In genomic region chr6:41761702-41762369, GRCm38 (mm10) we compare ENCODE assay signal across 9 mouse cellular contexts. TPM values are rescaled to one million over a fixed set of nuclear protein-coding genes. Genes with fewer than 3 reads are reported as not detected.
DNase-seq lines count a peak whose midpoint lies in the region; ATAC-seq and TF ChIP-seq lines count a peak whose summit lies in the region.
"Had no signal": no experiment of that assay in that cellular context is flagged by ENCODE, and none has a peak within 500 bp of the region (broad histone marks: within the 10 kb centered on the region; RNA-seq: fewer than 3 reads in every experiment).

No protein-coding gene starts in this region.

- H3K79me2 ChIP-seq in CH12.LX (replicated peaks; ENCODE audit: control insufficient read depth, extremely low read depth, insufficient read depth, poor library complexity, severe bottlenecking): no peaks in the 10 kb centered on the region
- no peaks in the 10 kb centered on the region for H3K79me2 ChIP-seq in liver, adult 2 months (ENCODE audit: control insufficient read depth, insufficient read depth, low read length)

- no peak overlapping the region for H3K4me3 ChIP-seq in CH12.LX (replicated peaks in 1 of 3; ENCODE audit: low read depth in 2 of 3, low read length in 2 of 3, poor library complexity in 1 of 3)
- no peak overlapping the region for H3K4me3 ChIP-seq in kidney, embryonic 15.5 days (replicated peaks)
- no peak overlapping the region for H3K4me3 ChIP-seq in liver, adult 2 months (ENCODE audit: insufficient read depth, low read depth, low read length)

- H3K36me3 ChIP-seq in CH12.LX (replicated peaks in 1 of 2; ENCODE audit: control insufficient read depth in 1 of 2, insufficient read depth in 1 of 2, low read length in 1 of 2): no peaks in the 10 kb centered on the region
- H3K36me3 ChIP-seq in kidney, embryonic 15.5 days: no peaks in the 10 kb centered on the region
- no peaks in the 10 kb centered on the region for H3K36me3 ChIP-seq in liver, adult 2 months (ENCODE audit: control insufficient read depth, insufficient read depth, low read length)

- no peak overlapping the region for H3K27ac ChIP-seq in CH12.LX (ENCODE audit: insufficient read depth, low read depth)
- no peak overlapping the region for H3K27ac ChIP-seq in kidney, embryonic 15.5 days
- no peak overlapping the region for H3K27ac ChIP-seq in liver, adult 2 months (replicated peaks; ENCODE audit: insufficient read depth, low read depth, low read length)

- peak; percentile 57 for ATAC-seq in activated CD4-positive, CD25-positive, alpha-beta regulatory T cell, adult 4 months
- ATAC-seq in common myeloid progenitor, adult 5-6 weeks (replicated peaks; ENCODE audit: low read depth, poor library complexity, severe bottlenecking): peak; percentile 93
- ATAC-seq in granulocyte monocyte progenitor cell, adult 5-6 weeks (replicated peaks; ENCODE audit: poor library complexity, severe bottlenecking): peak; percentile 82
- peak; percentile 81 for ATAC-seq in kidney, embryonic 15.5 days (replicated peaks; ENCODE audit: low FRiP score)
- no peak for ATAC-seq in monocyte, adult 5-6 weeks (replicated peaks; ENCODE audit: insufficient number of reproducible peaks, low FRiP score, low TSS enrichment, poor library complexity, severe bottlenecking)

- DNase-seq in CH12.LX (ENCODE audit: extremely low read depth): peak; percentile 64
- peak; percentile 60 for DNase-seq in liver, adult 2 months (ENCODE audit: extremely low read depth, low read depth, low spot score)
- peak; percentile 3 to 5 for DNase-seq in natural killer cell, adult 2 months (ENCODE audit: low spot score in 2 of 2)

- TF ChIP-seq CTCF in CH12.LX (conservative IDR thresholded peaks at IDR 0.05 in 1 of 2, IDR thresholded peaks at IDR 0.05 in 1 of 2; ENCODE audit: low read depth in 2 of 2, low read length in 2 of 2): peak; percentile 73 to 78
- TF ChIP-seq CTCF in liver, adult 2 months (IDR thresholded peaks at IDR 0.05; ENCODE audit: low read depth, low read length): peak; percentile 60

- no peaks in the 10 kb centered on the region for H3K9me3 ChIP-seq in CH12.LX (replicated peaks; ENCODE audit: low read length)
- no peaks in the 10 kb centered on the region for H3K9me3 ChIP-seq in kidney, embryonic 15.5 days (replicated peaks)

- no peaks in the 10 kb centered on the region for H3K27me3 ChIP-seq in CH12.LX (replicated peaks)
- no peaks in the 10 kb centered on the region for H3K27me3 ChIP-seq in kidney, embryonic 15.5 days
- no peaks in the 10 kb centered on the region for H3K27me3 ChIP-seq in liver, adult 2 months (ENCODE audit: control insufficient read depth, insufficient read depth, low read length)

- no peak for TF ChIP-seq EP300 in CH12.LX (IDR thresholded peaks at IDR 0.05; ENCODE audit: low read length)

- no peak overlapping the region for H3K9ac ChIP-seq in CH12.LX (ENCODE audit: insufficient read depth, low read depth)
- H3K9ac ChIP-seq in kidney, embryonic 15.5 days: no peak overlapping the region
- no peak overlapping the region for H3K9ac ChIP-seq in liver, adult 2 months (ENCODE audit: low read depth, low read length)

- no peak for TF ChIP-seq POLR2A in CH12.LX (IDR thresholded peaks at IDR 0.05; ENCODE audit: low read depth, low read length)
- TF ChIP-seq POLR2A in liver, adult 2 months (IDR thresholded peaks at IDR 0.05; ENCODE audit: extremely low read depth, insufficient read depth, low read length): no peak

- TF ChIP-seq RAD21 in CH12.LX (IDR thresholded peaks at IDR 0.05; ENCODE audit: low read depth, low read length): peak; percentile 78

- H3K4me2 ChIP-seq in CH12.LX (ENCODE audit: insufficient read depth, low read depth, poor library complexity, severe bottlenecking): no peak overlapping the region
- no peak overlapping the region for H3K4me2 ChIP-seq in kidney, embryonic 15.5 days

- dilution Hi-C loops in CH12.LX (cut with MboI; ENCODE audit: extremely low pct_ligation_motif_present, extremely low pct_unique_long_range_greater_than_20kb, low sequenced_read_pairs): no loop called here

- WGBS in kidney, embryonic 15.5 days: 5% methylated on average over 1 of the region's 1 CpGs
- 3% methylated on average over 1 of the region's 1 CpGs for WGBS in liver, adult 2 months

- in situ Hi-C loops in CH12.LX (cut with MboI; ENCODE audit: low pct_ligation_motif_present, low pct_unique_long_range_greater_than_20kb, low sequenced_read_pairs): loop anchor here (25.0 kb wide), 1 partner anchor 425 kb away; no protein-coding TSS in a partner anchor

- peaks cover 0 to 7% of the 10 kb centered on the region in 2 experiments; a peak in 1 of 4 replicates for H3K4me1 ChIP-seq in CH12.LX (ENCODE audit: control insufficient read depth in 1 of 2, insufficient read depth in 2 of 2)
- H3K4me1 ChIP-seq in kidney, embryonic 15.5 days: no peaks in the 10 kb centered on the region
- no peaks in the 10 kb centered on the region for H3K4me1 ChIP-seq in liver, adult 2 months (ENCODE audit: control insufficient read depth, insufficient read depth, low read length)

TF ChIP-seq in CH12.LX, 34 proteins besides CTCF, POLR2A, EP300 and RAD21:
- TF ChIP-seq SMC3 (IDR thresholded peaks at IDR 0.05; ENCODE audit: low read depth, low read length): peak; percentile 57
- no peak for TF ChIP-seq MAFK (IDR thresholded peaks at IDR 0.05; ENCODE audit: insufficient replicate concordance, low read length)

RNA-seq across cellular contexts. Expression of gene Olfr459, which starts 13.1 kb away (rescaled TPM):
- total RNA-seq in CH12.LX (2012; rRNA removed) (not detected in 2 replicates), CH12.LX (2014; rRNA removed) (not detected in 2 replicates)
- polyA plus RNA-seq in CH12.LX (2012; ENCODE audit: insufficient read length, low read depth): not detected in 2 replicates
- polyA plus RNA-seq in activated CD4-positive, CD25-positive, alpha-beta regulatory T cell, adult 4 months (2017; shearing (Covaris generic)): under 1 TPM in 1 of 2 experiments, not detected in 1; 0.12 TPM
- not detected in 2 replicates for total RNA-seq in common myeloid progenitor, adult 5-6 weeks (2017)
- not detected in 2 replicates for total RNA-seq in granulocyte monocyte progenitor cell, adult 5-6 weeks (2014; fragmentation: Nextera tagmentation)
- not detected in 2 replicates for total RNA-seq in granulocyte monocyte progenitor cell, adult 5-6 weeks (2017)
- not detected in 2 replicates for polyA plus RNA-seq in kidney, embryonic 15.5 days (2015; fragmentation: Nextera tagmentation; extraction: Ambion mirVana)
- not detected in 2 replicates for total RNA-seq in liver, adult 2 months (2014; rRNA removed)
- polyA plus RNA-seq in liver, adult 2 months (2012; rRNA removed): not detected in 2 replicates
- not detected in 3 replicates for total RNA-seq in monocyte, adult 5-6 weeks (2017)
- polyA plus RNA-seq: heart, embryonic 14.5 days had no signal

RNA-seq across cellular contexts. Expression of gene Kel, which starts 57.7 kb away (rescaled TPM):
- not detected in 2 replicates for total RNA-seq in CH12.LX (2012; rRNA removed)
- total RNA-seq in CH12.LX (2014; rRNA removed): not detected in 2 replicates
- polyA plus RNA-seq in CH12.LX (2012; ENCODE audit: insufficient read length, low read depth): not detected in 2 replicates
- polyA plus RNA-seq in activated CD4-positive, CD25-positive, alpha-beta regulatory T cell, adult 4 months (2017; shearing (Covaris generic)): under 1 TPM in 1 of 2 experiments, not detected in 1; 0.57 TPM
- 21.9 and 39.3 TPM in 2 replicates for total RNA-seq in common myeloid progenitor, adult 5-6 weeks (2017)
- total RNA-seq in granulocyte monocyte progenitor cell, adult 5-6 weeks (2014; fragmentation: Nextera tagmentation): 0.98 and 13.5 TPM in 2 replicates
- 0.13 and 1.7 TPM in 2 replicates for total RNA-seq in granulocyte monocyte progenitor cell, adult 5-6 weeks (2017)
- polyA plus RNA-seq in kidney, embryonic 15.5 days (2015; fragmentation: Nextera tagmentation; extraction: Ambion mirVana): 3.7 and 5.8 TPM in 2 replicates
- not detected in 2 replicates for total RNA-seq in liver, adult 2 months (2014; rRNA removed)
- not detected in 2 replicates for polyA plus RNA-seq in liver, adult 2 months (2012; rRNA removed)
- total RNA-seq in monocyte, adult 5-6 weeks (2017): 0.39 TPM in 1 of 3 replicates, not detected in the others

Comparison
In these comparisons a context has a peak if more than half of its experiments do, and no peak if none do; other contexts are left out.
1. DNase-seq: peak in every context shown above with its lines; median percentile 64 in CH12.LX; 60 in liver, adult 2 months; 4 in natural killer cell, adult 2 months.